Mouse (Mus musculus): ENCODE measurements around the gene Ppp2r3a.

DNA sequence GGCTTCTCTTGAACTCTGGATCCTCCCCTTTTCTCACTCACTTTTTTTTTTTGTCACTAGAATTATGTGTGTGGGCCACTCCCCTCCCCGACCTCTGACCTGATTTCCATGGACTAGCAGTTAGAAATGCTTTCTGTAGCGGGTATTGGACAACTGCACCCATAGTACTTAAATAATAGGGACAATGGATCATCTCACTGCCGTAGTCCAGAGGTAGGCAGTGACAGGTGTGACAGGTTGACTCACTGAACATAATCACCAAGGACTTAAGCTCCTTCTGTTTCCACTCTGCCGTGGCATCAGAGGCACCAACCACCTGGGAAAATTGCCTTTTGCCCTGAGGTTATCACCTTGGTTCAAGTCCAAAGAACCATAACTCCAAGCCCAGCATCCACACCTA lies 32.5 kb upstream of the Ppp2r3a start:
- TF ChIP-seq CTCF (IDR thresholded peaks at IDR 0.05; ENCODE audit: low read depth, low read length) (no peak), POLR2A (IDR thresholded peaks at IDR 0.05; ENCODE audit: extremely low read depth, insufficient read depth, low read length) (no peak)

Measured in liver, adult 2 months (tissue).